ENCODE assay signal across 8 mouse cellular contexts in the genomic region with DNA sequence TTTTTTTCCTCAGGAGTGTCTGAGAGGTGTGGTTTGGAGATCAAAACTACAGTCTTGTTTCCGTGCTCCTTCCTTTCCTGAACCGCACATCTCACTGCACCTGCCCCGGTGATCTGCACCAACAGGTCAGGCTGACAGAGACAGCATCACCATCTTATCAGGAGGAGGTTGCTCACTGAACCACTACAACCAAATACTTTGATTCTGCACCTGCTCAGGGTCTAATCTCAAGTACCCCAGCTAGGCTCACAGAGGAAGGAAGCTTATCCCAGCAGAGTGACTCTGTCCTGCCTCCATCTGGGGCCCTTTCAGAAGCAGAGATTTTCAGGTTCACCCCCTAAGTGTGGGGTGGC. TPM values are rescaled to one million over a fixed set of nuclear protein-coding genes. Genes with fewer than 3 reads are reported as not detected.
DNase-seq lines count a peak whose midpoint lies in the region; ATAC-seq and TF ChIP-seq lines count a peak whose summit lies in the region.

No protein-coding gene starts in this region.

- H3K36me3 ChIP-seq in heart, embryonic 10.5 days: no peaks in the 10 kb centered on the region
- no peaks in the 10 kb centered on the region for H3K36me3 ChIP-seq in E14TG2a.4 (ENCODE audit: insufficient read depth, low read length)
- H3K36me3 ChIP-seq in hindbrain, embryonic 13.5 days: no peaks in the 10 kb centered on the region
- H3K36me3 ChIP-seq in midbrain, embryonic 12.5 days: no peaks in the 10 kb centered on the region

- no peak overlapping the region; the same call in 1 of the 2 replicates for H3K27ac ChIP-seq in heart, embryonic 10.5 days
- no peak overlapping the region for H3K27ac ChIP-seq in hindbrain, embryonic 13.5 days
- no peak overlapping the region for H3K27ac ChIP-seq in midbrain, embryonic 12.5 days (replicated peaks)

- WGBS in heart, embryonic 10.5 days: 8% methylated on average over 3 of the region's 3 CpGs
- 10% methylated on average over 3 of the region's 3 CpGs for WGBS in hindbrain, embryonic 13.5 days
- WGBS in midbrain, embryonic 12.5 days: 10% methylated on average over 3 of the region's 3 CpGs

- no peak for TF ChIP-seq CTCF in E14TG2a.4 (conservative IDR thresholded peaks at IDR 0.05; ENCODE audit: low read length)

- no peak for DNase-seq in heart, embryonic 10.5 days (ENCODE audit: low spot score)
- DNase-seq in heart, adult 8-10 months (ENCODE audit: low spot score): no peak
- no peak for DNase-seq in urinary bladder, postnatal 14 days (ENCODE audit: low spot score)
- no peak for DNase-seq in cerebellum, postnatal 4 days (ENCODE audit: low spot score in 2 of 2)

- ATAC-seq in hindbrain, embryonic 13.5 days (ENCODE audit: low FRiP score): no peak
- ATAC-seq in midbrain, embryonic 12.5 days (ENCODE audit: low FRiP score, low read depth): no peak
- no peak for ATAC-seq in megakaryocyte progenitor cell, adult 5-6 weeks (replicated peaks; ENCODE audit: poor library complexity)

- no peaks in the 10 kb centered on the region for H3K9me3 ChIP-seq in heart, embryonic 10.5 days
- H3K9me3 ChIP-seq in E14TG2a.4 (ENCODE audit: low read length): no peaks in the 10 kb centered on the region
- H3K9me3 ChIP-seq in hindbrain, embryonic 13.5 days: no peaks in the 10 kb centered on the region
- H3K9me3 ChIP-seq in midbrain, embryonic 12.5 days: no peaks in the 10 kb centered on the region

- peaks cover 37% of the 10 kb centered on the region for H3K4me1 ChIP-seq in heart, embryonic 10.5 days
- peaks cover 19% of the 10 kb centered on the region for H3K4me1 ChIP-seq in E14TG2a.4 (replicated peaks; ENCODE audit: low read depth, low read length)
- H3K4me1 ChIP-seq in hindbrain, embryonic 13.5 days (replicated peaks): peaks cover 16% of the 10 kb centered on the region
- H3K4me1 ChIP-seq in midbrain, embryonic 12.5 days: peaks cover 15% of the 10 kb centered on the region

- no peaks in the 10 kb centered on the region for H3K27me3 ChIP-seq in heart, embryonic 10.5 days (ENCODE audit: insufficient read depth, poor library complexity, severe bottlenecking)
- H3K27me3 ChIP-seq in E14TG2a.4 (ENCODE audit: insufficient read depth, low read length): peaks cover 21% of the 10 kb centered on the region
- H3K27me3 ChIP-seq in hindbrain, embryonic 13.5 days: peaks cover 7% of the 10 kb centered on the region; the same call in 1 of the 2 replicates
- H3K27me3 ChIP-seq in midbrain, embryonic 12.5 days: peaks cover 16% of the 10 kb centered on the region

- H3K4me2 ChIP-seq in hindbrain, embryonic 13.5 days: peak overlapping the region; percentile 97
- H3K4me2 ChIP-seq in midbrain, embryonic 12.5 days (replicated peaks): peak overlapping the region; percentile 86

- H3K4me3 ChIP-seq in heart, embryonic 10.5 days: peak overlapping the region; percentile 87; the same call in 1 of the 2 replicates
- peak overlapping the region; percentile 91 for H3K4me3 ChIP-seq in E14TG2a.4 (replicated peaks; ENCODE audit: low read length)
- H3K4me3 ChIP-seq in hindbrain, embryonic 13.5 days: peak overlapping the region; percentile 72
- H3K4me3 ChIP-seq in midbrain, embryonic 12.5 days: peak overlapping the region; percentile 62; the same call in 1 of the 2 replicates

- H3K9ac ChIP-seq in hindbrain, embryonic 13.5 days: no peak overlapping the region
- H3K9ac ChIP-seq in midbrain, embryonic 12.5 days (replicated peaks): no peak overlapping the region

RNA-seq across cellular contexts. Expression of gene Wfs1, which starts 0.6 kb away (rescaled TPM):
- polyA plus RNA-seq in heart, embryonic 10.5 days (2016; fragmentation: Nextera tagmentation; extraction: Ambion mirVana): 17.4 and 30.7 TPM in 2 replicates
- 100 to 1,000 TPM in 2 of 4 experiments, 10 to 100 TPM in 2; 92.1 to 104 (median 96.8) TPM for total RNA-seq in heart, adult 8-10 months (2022)
- polyA plus RNA-seq in hindbrain, embryonic 13.5 days (2015; fragmentation: Nextera tagmentation; extraction: Ambion mirVana): 5.0 and 6.0 TPM in 2 replicates
- 7.2 and 7.9 TPM in 2 replicates for polyA plus RNA-seq in midbrain, embryonic 12.5 days (2016; fragmentation: Nextera tagmentation; extraction: Ambion mirVana)
- total RNA-seq in megakaryocyte progenitor cell, adult 5-6 weeks (2015): 1.9 and 2.1 TPM in 2 replicates
- total RNA-seq in megakaryocyte progenitor cell, adult 5-6 weeks (2017): 0.78 and 2.0 TPM in 2 replicates
